7 mouse cellular contexts compared by ENCODE assay signal in genomic region chr7:101109006-101109855, GRCm38 (mm10). TPM values are rescaled to one million over a fixed set of nuclear protein-coding genes. Genes with fewer than 3 reads are reported as not detected.
A peak's percentile ranks its signal among the peaks of the same experiment; 100 is the strongest.
DNase-seq lines count a peak whose midpoint lies in the region; ATAC-seq and TF ChIP-seq lines count a peak whose summit lies in the region.

No protein-coding gene starts in this region.

- no peaks in the 10 kb centered on the region for H3K9me3 ChIP-seq in ES-Bruce4 (replicated peaks; ENCODE audit: control insufficient read depth, insufficient read depth, low read length, poor library complexity, severe bottlenecking)
- no peaks in the 10 kb centered on the region for H3K9me3 ChIP-seq in heart, embryonic 12.5 days (replicated peaks)
- H3K9me3 ChIP-seq in lung, embryonic 15.5 days: no peaks in the 10 kb centered on the region

- H3K4me1 ChIP-seq in ES-Bruce4 (ENCODE audit: control insufficient read depth, insufficient read depth, low read length): peaks cover 2% of the 10 kb centered on the region
- peaks cover 15% of the 10 kb centered on the region for H3K4me1 ChIP-seq in heart, embryonic 12.5 days (replicated peaks)
- peaks cover 20% of the 10 kb centered on the region for H3K4me1 ChIP-seq in lung, embryonic 15.5 days

- no peak for TF ChIP-seq CTCF in ES-Bruce4 (IDR thresholded peaks at IDR 0.05; ENCODE audit: low read depth, low read length)

- H3K27ac ChIP-seq in ES-Bruce4 (ENCODE audit: insufficient read depth, low read length): 0 out of 2 replicates have a peak overlapping the region, but pooled peaks have one; percentile 53
- H3K27ac ChIP-seq in heart, embryonic 12.5 days (ENCODE audit: poor library complexity, severe bottlenecking): peak overlapping the region; percentile 99
- peak overlapping the region; percentile 98 for H3K27ac ChIP-seq in lung, embryonic 15.5 days

- H3K9ac ChIP-seq in ES-Bruce4 (ENCODE audit: low read depth, poor library complexity, severe bottlenecking): peak overlapping the region; percentile 82
- peak overlapping the region; percentile 89 for H3K9ac ChIP-seq in heart, embryonic 12.5 days
- peak overlapping the region; percentile 88 for H3K9ac ChIP-seq in lung, embryonic 15.5 days

- no peak for TF ChIP-seq EP300 in ES-Bruce4 (IDR thresholded peaks at IDR 0.05; ENCODE audit: insufficient read depth, low read depth, low read length)

- WGBS in heart, embryonic 12.5 days: under 1% methylated on average over 46 of the region's 47 CpGs
- WGBS in lung, embryonic 15.5 days: under 1% methylated on average over 45 of the region's 47 CpGs

- peak; percentile 19 for ATAC-seq in heart, embryonic 12.5 days (ENCODE audit: insufficient number of reproducible peaks, low FRiP score)
- ATAC-seq in lung, embryonic 15.5 days (ENCODE audit: borderline replicate concordance, extremely low read depth, low FRiP score, low TSS enrichment): peak; percentile 30

- H3K27me3 ChIP-seq in ES-Bruce4 (ENCODE audit: control insufficient read depth, insufficient read depth, low read length, poor library complexity, severe bottlenecking): no peaks in the 10 kb centered on the region
- no peaks in the 10 kb centered on the region for H3K27me3 ChIP-seq in heart, embryonic 12.5 days (replicated peaks)
- H3K27me3 ChIP-seq in lung, embryonic 15.5 days: no peaks in the 10 kb centered on the region

- peak overlapping the region; percentile 97 for H3K4me3 ChIP-seq in ES-Bruce4 (ENCODE audit: low read depth, low read length)
- H3K4me3 ChIP-seq in heart, embryonic 12.5 days: peak overlapping the region; percentile 95
- H3K4me3 ChIP-seq in lung, embryonic 15.5 days: peak overlapping the region; percentile 91

- no peaks in the 10 kb centered on the region for H3K36me3 ChIP-seq in ES-Bruce4 (ENCODE audit: control insufficient read depth, insufficient read depth, low read length, poor library complexity, severe bottlenecking)
- peaks cover 20% of the 10 kb centered on the region for H3K36me3 ChIP-seq in heart, embryonic 12.5 days
- H3K36me3 ChIP-seq in lung, embryonic 15.5 days: peaks cover 16% of the 10 kb centered on the region

- H3K4me2 ChIP-seq in heart, embryonic 12.5 days: peak overlapping the region; percentile 87
- peak overlapping the region; percentile 78 for H3K4me2 ChIP-seq in lung, embryonic 15.5 days

- no peak for TF ChIP-seq POLR2A in ES-Bruce4 (IDR thresholded peaks at IDR 0.05; ENCODE audit: insufficient read depth, low read length)

- DNase-seq in A20 (ENCODE audit: low read depth, low spot score): peak; percentile 84
- DNase-seq in cerebellum, postnatal 36 days: peak; percentile 29 to 35
- DNase-seq in kidney, postnatal 10 days: peak; percentile 63
- DNase-seq in skeletal muscle tissue, adult 2 months (ENCODE audit: low read depth, low spot score): peak; percentile 6

RNA-seq across cellular contexts. Expression of gene Fchsd2, which starts 16.6 kb away (rescaled TPM):
- polyA plus RNA-seq in ES-Bruce4 (2011; ENCODE audit: insufficient read depth, insufficient read length, low read depth, missing spikeins): 24.3 and 24.9 TPM in 2 replicates
- polyA plus RNA-seq in heart, embryonic 12.5 days (2016; fragmentation: Nextera tagmentation; extraction: Ambion mirVana): 18.4 and 18.7 TPM in 2 replicates
- 20.0 and 22.5 TPM in 2 replicates for polyA plus RNA-seq in lung, embryonic 15.5 days (2015; fragmentation: Nextera tagmentation; extraction: Ambion mirVana)

Comparison
In these comparisons a context has a peak if more than half of its experiments do, and no peak if none do; other contexts are left out.
1. Peak in every context shown above with its lines: DNase-seq, ATAC-seq, H3K4me3 ChIP-seq and H3K27ac ChIP-seq.
2. DNase-seq: peak in every context shown above with its lines; median percentile 84 in A20; 63 in kidney, postnatal 10 days; 32 in cerebellum, postnatal 36 days; 6 in skeletal muscle tissue, adult 2 months.